Mouse (Mus musculus) heart, embryonic 10.5 days (tissue): ENCODE data around the gene D17Wsu92e. TPM values are rescaled to one million over a fixed set of nuclear protein-coding genes. Genes with fewer than 3 reads are reported as not detected.
A peak's percentile ranks its signal among the peaks of the same experiment; 100 is the strongest.

Experiments
- DNase-seq: peaks from one replicate; pipeline ENCODE4 v3.0.0-alpha.2; 2017; ENCODE audit warnings: low spot score
- H3K27ac ChIP-seq: fragments of 300-500 bp; sonication (generic); 2 replicates; pipeline ENCODE4 v1.5.1; 2016; ENCODE audit warnings: mild to moderate bottlenecking
- H3K27me3 ChIP-seq: fragments of 300-500 bp; sonication (generic); 2 replicates; pipeline ENCODE4 v1.6.1; 2016; ENCODE audit warnings: mild to moderate bottlenecking; ENCODE audit not compliant: poor library complexity, insufficient read depth, severe bottlenecking
- H3K36me3 ChIP-seq: fragments of 300-500 bp; sonication (generic); 2 replicates; pipeline ENCODE4 v1.6.1; 2016; ENCODE audit warnings: mild to moderate bottlenecking, moderate library complexity
- H3K4me1 ChIP-seq: fragments of 300-500 bp; sonication (generic); 2 replicates; pipeline ENCODE4 v1.6.1; 2016; ENCODE audit warnings: mild to moderate bottlenecking
- H3K4me3 ChIP-seq: fragments of 300-500 bp; sonication (generic); 2 replicates; pipeline ENCODE4 v1.5.1; 2016; ENCODE audit warnings: mild to moderate bottlenecking, moderate library complexity
- H3K9me3 ChIP-seq: fragments of 300-500 bp; sonication (generic); 2 replicates; pipeline ENCODE4 v1.6.1; 2016; ENCODE audit warnings: mild to moderate bottlenecking, moderate library complexity
- WGBS: fragments of 180-500 bp; shearing (Covaris S2); methylation state at CpG from one replicate; pipeline ENCODE4 v1.1.7; 2016; 5-methylcytosine and 5-hydroxymethylcytosine counted together
- polyA plus RNA-seq: library from polyadenylated mRNA; unstranded; fragments of >200 nt; fragmentation: Nextera tagmentation; extraction: Ambion mirVana; gene quantifications from 2 replicates; pipeline ENCODE4 v1.2.1, GENCODE M21; 2016

Gene D17Wsu92e
- polyA plus RNA-seq, 1 experiment from 2014 or later = 17.2 TPM

DNA sequence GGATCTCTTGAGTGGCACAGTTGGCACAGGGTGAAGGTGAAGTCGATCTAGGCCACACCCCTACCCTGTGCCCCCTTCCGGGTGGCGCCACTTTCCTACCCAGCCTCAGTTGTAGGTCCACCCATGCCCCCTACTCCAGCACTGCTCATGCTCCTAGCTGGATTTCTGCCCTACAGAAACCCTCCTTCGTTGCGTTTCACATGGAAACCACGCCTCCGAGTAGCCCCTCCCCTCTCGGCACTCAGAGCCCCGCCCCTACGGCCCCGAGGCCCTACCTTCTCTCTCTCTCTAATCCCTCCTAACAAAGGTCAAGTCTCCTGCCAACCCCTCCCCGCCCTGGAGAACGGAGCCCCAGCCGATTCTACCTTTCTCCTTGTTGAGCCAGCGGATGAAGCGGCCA is 103.6 kb downstream of the D17Wsu92e start:
- Histone ChIP-seq H3K4me1 (peaks cover 11% of the 10 kb centered on the region), H3K9me3 (no peaks in the 10 kb centered on the region), H3K36me3 (no peaks in the 10 kb centered on the region), H3K27me3 (peaks cover 91% of the 10 kb centered on the region), H3K27ac (peak overlapping the region; percentile 18; the same call in 1 of the 2 replicates), H3K4me3 (peak overlapping the region; percentile 52)
- 2% methylated on average over 16 of the region's 16 CpGs for WGBS
- DNase-seq = no peak

DNA sequence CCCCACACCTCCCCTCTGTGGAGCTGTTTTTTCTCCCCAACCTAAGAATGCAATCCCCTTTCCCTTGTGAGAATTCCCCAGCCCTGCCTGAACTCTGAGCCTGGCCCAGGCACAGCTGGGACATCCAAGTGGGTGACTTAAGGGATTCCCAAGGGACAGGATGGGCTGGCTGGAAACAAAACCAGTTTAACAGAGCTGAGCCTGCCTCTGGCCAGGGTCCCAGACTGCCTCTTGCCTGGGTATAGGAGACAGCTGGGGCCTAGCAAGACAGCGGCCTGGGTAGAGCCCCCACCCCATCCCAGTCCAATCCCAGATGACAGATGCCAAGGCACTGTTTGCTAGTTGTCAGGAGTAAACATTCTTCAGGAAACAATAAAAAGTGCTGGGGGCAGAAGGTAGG is 107.6 kb downstream of the D17Wsu92e start:
- DNase-seq = no peak
- Histone ChIP-seq H3K27ac (no peak overlapping the region), H3K27me3 (peaks cover 84% of the 10 kb centered on the region), H3K4me3 (no peak overlapping the region), H3K4me1 (peaks cover 21% of the 10 kb centered on the region), H3K9me3 (no peaks in the 10 kb centered on the region), H3K36me3 (no peaks in the 10 kb centered on the region)
- WGBS = 81% methylated on average over 1 of the region's 1 CpGs

DNA sequence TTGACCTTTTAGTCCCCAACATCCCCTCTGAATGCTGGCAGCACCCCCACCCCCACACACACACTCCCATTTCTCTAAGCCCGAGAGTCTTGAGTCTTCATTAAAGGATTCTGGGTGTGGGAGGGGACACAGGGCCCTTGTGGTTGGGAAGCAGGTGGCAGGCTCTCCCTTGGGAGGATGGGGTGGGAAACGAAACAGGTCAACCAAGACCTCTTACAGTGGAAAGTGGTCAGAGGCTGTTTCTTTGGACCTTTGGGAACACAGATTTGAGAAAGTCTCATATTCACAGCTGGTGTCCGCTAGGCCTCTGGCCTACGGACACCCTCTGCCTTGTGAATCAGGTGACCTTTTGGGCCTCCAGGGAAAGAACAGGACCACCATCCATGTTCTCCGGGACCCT is 110.8 kb downstream of the D17Wsu92e start:
- Histone ChIP-seq H3K9me3 (no peaks in the 10 kb centered on the region), H3K27me3 (peaks cover 89% of the 10 kb centered on the region), H3K27ac (no peak overlapping the region), H3K4me1 (peaks cover 16% of the 10 kb centered on the region), H3K36me3 (no peaks in the 10 kb centered on the region), H3K4me3 (no peak overlapping the region)
- DNase-seq = no peak
- 76% methylated on average over 5 of the region's 5 CpGs for WGBS

DNA sequence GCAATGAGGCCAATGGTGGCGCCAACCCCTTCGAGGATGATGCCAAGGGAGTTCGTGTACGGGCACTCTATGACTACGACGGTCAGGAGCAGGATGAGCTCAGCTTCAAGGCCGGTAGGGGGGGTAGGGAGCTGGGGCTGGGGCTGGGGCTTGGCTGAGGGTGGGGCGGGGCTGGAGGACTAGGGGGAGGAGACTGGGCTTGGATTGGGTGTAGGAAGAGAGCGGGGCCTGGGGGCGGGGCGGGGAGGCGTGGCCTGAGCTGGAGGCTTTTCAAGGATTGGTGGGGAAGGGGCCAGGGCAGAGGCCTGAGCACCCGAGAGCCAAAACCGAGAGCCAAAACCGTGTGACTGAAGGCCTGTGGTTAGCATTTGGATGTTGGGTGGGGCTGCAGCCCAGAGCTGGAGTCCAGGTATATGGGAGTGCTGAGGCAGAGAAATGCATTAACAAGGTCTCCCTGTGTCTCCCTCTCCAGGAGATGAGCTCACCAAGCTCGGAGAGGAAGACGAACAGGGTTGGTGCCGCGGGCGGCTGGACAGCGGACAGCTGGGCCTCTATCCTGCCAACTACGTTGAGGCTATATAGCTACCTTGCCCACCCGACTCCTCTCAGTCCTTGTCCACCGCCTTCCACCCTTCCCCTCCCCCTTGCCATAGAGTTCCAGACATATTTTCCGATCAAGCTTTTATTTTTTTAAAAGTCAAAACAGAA is 112.3 kb downstream of the D17Wsu92e start:
- peak; percentile 97 for DNase-seq
- peak overlapping the region; percentile 31; the same call in 1 of the 2 replicates for H3K27ac ChIP-seq
- peak overlapping the region; percentile 52 for H3K4me3 ChIP-seq
- H3K36me3 ChIP-seq = no peaks in the 10 kb centered on the region
- WGBS = 6% methylated on average over 25 of the region's 25 CpGs
- H3K27me3 ChIP-seq = peaks cover 83% of the 10 kb centered on the region
- peaks cover 16% of the 10 kb centered on the region for H3K4me1 ChIP-seq
- no peaks in the 10 kb centered on the region for H3K9me3 ChIP-seq

DNA sequence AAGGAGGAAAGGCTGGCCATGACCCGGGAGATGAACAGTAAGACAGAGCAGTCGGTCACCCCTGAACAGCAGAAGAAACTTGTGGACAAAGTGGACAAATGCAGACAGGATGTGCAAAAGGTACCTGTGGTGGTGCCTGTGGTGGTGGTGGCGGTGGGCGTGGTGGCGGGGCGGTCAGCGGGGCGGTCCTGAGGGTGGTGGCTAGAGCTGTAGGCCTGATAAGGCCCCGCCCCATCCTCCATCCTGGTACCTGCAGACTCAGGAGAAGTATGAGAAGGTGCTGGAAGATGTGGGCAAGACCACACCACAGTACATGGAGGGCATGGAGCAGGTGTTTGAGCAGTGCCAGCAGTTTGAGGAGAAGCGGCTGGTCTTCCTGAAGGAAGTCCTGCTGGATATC is 114.8 kb downstream of the D17Wsu92e start:
- Histone ChIP-seq H3K9me3 (no peaks in the 10 kb centered on the region), H3K36me3 (no peaks in the 10 kb centered on the region), H3K27me3 (peaks cover 77% of the 10 kb centered on the region), H3K4me1 (peaks cover 26% of the 10 kb centered on the region), H3K27ac (no peak overlapping the region), H3K4me3 (no peak overlapping the region)
- 25% methylated on average over 10 of the region's 10 CpGs for WGBS
- no peak for DNase-seq

DNA sequence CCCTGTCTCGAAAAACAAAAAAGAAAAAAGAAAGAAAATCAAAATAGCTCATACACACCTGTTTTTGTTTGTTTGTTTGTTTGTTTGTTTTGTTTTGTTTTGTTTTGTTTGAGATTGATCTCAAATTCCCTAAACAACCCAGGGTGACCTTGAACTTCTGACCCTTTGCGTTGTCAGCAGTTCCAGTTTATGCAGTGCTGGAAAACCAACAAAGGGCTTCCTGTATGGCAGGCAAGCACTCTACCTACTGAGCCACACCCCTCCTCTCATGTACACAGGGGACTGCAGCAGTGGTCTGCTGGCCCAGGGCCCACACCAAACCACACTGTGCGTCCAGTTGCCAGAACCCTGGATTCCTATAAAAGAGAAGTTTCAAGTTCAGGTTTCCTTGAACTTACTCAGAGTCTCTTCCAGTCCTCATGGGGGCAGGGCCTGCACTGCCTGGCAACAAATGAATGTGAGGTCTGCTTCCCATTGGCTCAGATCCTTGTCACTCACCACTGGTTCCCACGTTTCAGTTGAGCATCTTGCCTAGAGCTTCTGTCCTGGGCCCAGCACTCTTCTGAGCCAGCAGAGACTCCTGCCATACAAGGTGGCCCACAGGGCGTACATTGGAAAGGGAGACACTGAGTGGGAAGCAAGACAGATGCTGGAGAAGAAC is 116.4 kb downstream of the D17Wsu92e start:
- H3K27me3 ChIP-seq = peaks cover 63% of the 10 kb centered on the region

DNA sequence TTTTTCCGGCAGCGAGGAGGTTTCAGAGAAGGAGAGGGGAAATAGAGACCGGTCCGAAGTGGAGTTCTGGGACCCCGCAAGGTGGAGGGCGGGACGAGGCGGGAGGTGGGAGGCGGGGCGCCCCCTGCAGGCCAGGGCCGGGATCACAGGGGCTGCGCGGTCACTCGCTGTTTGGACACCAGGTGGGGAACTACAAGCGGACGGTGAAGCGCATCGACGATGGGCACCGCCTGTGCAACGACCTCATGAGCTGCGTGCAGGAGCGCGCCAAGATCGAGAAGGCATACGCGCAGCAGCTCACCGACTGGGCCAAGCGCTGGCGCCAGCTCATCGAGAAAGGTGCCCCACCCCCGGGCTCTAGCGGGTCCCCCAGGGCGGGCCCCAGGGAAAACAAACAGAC is 117.9 kb downstream of the D17Wsu92e start:
- 3% methylated on average over 34 of the region's 34 CpGs for WGBS
- H3K27me3 ChIP-seq = peaks cover 56% of the 10 kb centered on the region
- peaks cover 15% of the 10 kb centered on the region for H3K4me1 ChIP-seq
- H3K9me3 ChIP-seq = peaks cover 12% of the 10 kb centered on the region; the same call in 1 of the 2 replicates
- H3K4me3 ChIP-seq = peak overlapping the region; percentile 53
- H3K36me3 ChIP-seq = no peaks in the 10 kb centered on the region
- peak overlapping the region; percentile 45; the same call in 1 of the 2 replicates for H3K27ac ChIP-seq
- no peak for DNase-seq

More for the DNA sequence above, 116.4 kb downstream of the D17Wsu92e start:
- WGBS = 63% methylated on average over 5 of the region's 5 CpGs
- no peak overlapping the region for H3K4me3 ChIP-seq
- H3K4me1 ChIP-seq = peaks cover 27% of the 10 kb centered on the region
- H3K9me3 ChIP-seq = peaks cover 10% of the 10 kb centered on the region; the same call in 1 of the 2 replicates
- no peaks in the 10 kb centered on the region for H3K36me3 ChIP-seq
- H3K27ac ChIP-seq = no peak overlapping the region
- no peak for DNase-seq

DNA sequence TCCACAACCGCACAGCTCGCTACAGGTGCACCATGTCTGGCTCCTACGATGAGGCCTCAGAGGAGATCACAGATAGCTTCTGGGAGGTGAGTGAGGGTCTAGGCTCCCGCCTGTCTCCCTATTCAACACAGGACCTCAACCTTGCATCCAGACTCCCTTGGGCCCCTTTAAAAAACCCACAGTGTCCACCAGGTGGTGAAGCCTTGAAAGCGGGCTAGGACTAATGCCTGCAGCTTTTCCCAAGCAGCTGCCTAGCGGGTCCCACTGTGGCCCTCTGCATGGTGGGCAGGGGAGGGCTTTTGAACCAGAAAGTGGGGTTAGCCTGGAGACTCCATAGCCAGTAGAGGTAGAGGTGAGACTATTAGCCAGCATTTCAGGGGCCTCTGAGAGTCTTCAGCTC is 118.6 kb downstream of the D17Wsu92e start:
- no peak for DNase-seq
- Histone ChIP-seq H3K9me3 (peaks cover 12% of the 10 kb centered on the region; the same call in 1 of the 2 replicates), H3K27ac (no peak overlapping the region), H3K27me3 (peaks cover 50% of the 10 kb centered on the region), H3K36me3 (no peaks in the 10 kb centered on the region), H3K4me3 (no peak overlapping the region), H3K4me1 (peaks cover 12% of the 10 kb centered on the region)
- WGBS = 61% methylated on average over 6 of the region's 6 CpGs

Other genes starting within 250 kb of the D17Wsu92e start
- 89.7 and 107 TPM in 2 replicates for gene Nudt3, start 197.2 kb downstream of the D17Wsu92e start, polyA plus RNA-seq
- not detected in 2 replicates for gene RPS10-NUDT3, start 185.4 kb downstream of the D17Wsu92e start, polyA plus RNA-seq
- gene Rps10, start 184.0 kb downstream of the D17Wsu92e start, polyA plus RNA-seq = 629 and 734 TPM in 2 replicates
- 2.1 and 3.3 TPM in 2 replicates for gene Pacsin1, start 165.1 kb downstream of the D17Wsu92e start, polyA plus RNA-seq
- gene Spdef, start 91.7 kb downstream of the D17Wsu92e start, polyA plus RNA-seq = 0.11 and 0.33 TPM in 2 replicates
- gene Snrpc, start 17.5 kb upstream of the D17Wsu92e start, polyA plus RNA-seq = 266 and 331 TPM in 2 replicates
- gene Uhrf1bp1, start 35.8 kb upstream of the D17Wsu92e start, polyA plus RNA-seq = 5.0 and 6.2 TPM in 2 replicates
- 9.2 and 10.4 TPM in 2 replicates for gene Anks1, start 88.7 kb upstream of the D17Wsu92e start, polyA plus RNA-seq
- gene Taf11, start 89.2 kb upstream of the D17Wsu92e start, polyA plus RNA-seq = 52.5 and 64.0 TPM in 2 replicates